Mouse (Mus musculus): ENCODE measurements around the gene Vps26c. TPM values are rescaled to one million over a fixed set of nuclear protein-coding genes. Genes with fewer than 3 reads are reported as not detected.

Vps26c gene
- polyA plus RNA-seq, 1 experiment from 2014 or later: 42.3 TPM

- Histone ChIP-seq H3K4me2 (ENCODE audit: low read length) (no peak overlapping the region), H3K27ac (no peak overlapping the region), H3K27me3 (ENCODE audit: insufficient read depth, low read length) (no peaks in the 10 kb centered on the region), H3K9ac (ENCODE audit: low read depth, low read length) (no peak overlapping the region), H3K36me3 (ENCODE audit: insufficient read depth, low read length) (no peaks in the 10 kb centered on the region), H3K4me1 (replicated peaks; ENCODE audit: insufficient read depth, low read length) (no peaks in the 10 kb centered on the region), H3K4me3 (replicated peaks; ENCODE audit: low read depth, low read length) (no peak overlapping the region), H3K9me3 (replicated peaks; ENCODE audit: low read length) (no peaks in the 10 kb centered on the region)
- 43% methylated on average over 8 of the region's 8 CpGs for WGBS
- ATAC-seq (replicated peaks; ENCODE audit: low FRiP score, low read depth) (no peak), DNase-seq (ENCODE audit: low spot score) (no peak)
- no peak for TF ChIP-seq CTCF (IDR thresholded peaks at IDR 0.05; ENCODE audit: low read depth)
Observed at GRCm38 (mm10) chr16:94566124-94566523, 39.5 kb upstream of the Vps26c start.

GRCm38 (mm10) chr16:94560618-94561017, 34.0 kb upstream of the Vps26c start:
- Histone ChIP-seq H3K4me3 (replicated peaks; ENCODE audit: low read depth, low read length) (no peak overlapping the region), H3K4me2 (ENCODE audit: low read length) (no peak overlapping the region), H3K27ac (0 out of 2 replicates have a peak overlapping the region, but pooled peaks have one; percentile 19), H3K9me3 (replicated peaks; ENCODE audit: low read length) (no peaks in the 10 kb centered on the region), H3K27me3 (ENCODE audit: insufficient read depth, low read length) (no peaks in the 10 kb centered on the region), H3K4me1 (replicated peaks; ENCODE audit: insufficient read depth, low read length) (no peaks in the 10 kb centered on the region), H3K36me3 (ENCODE audit: insufficient read depth, low read length) (no peaks in the 10 kb centered on the region), H3K9ac (ENCODE audit: low read depth, low read length) (no peak overlapping the region)
- no peak for DNase-seq (ENCODE audit: low spot score)
- no peak for TF ChIP-seq CTCF (IDR thresholded peaks at IDR 0.05; ENCODE audit: low read depth)
- 63% methylated on average over 5 of the region's 5 CpGs for WGBS
- ATAC-seq (replicated peaks; ENCODE audit: low FRiP score, low read depth): no peak

- no peak overlapping the region for H3K4me3 ChIP-seq (replicated peaks; ENCODE audit: low read depth, low read length)
- WGBS: 52% methylated on average over 7 of the region's 7 CpGs
Observed at GRCm38 (mm10) chr16:94559782-94560181, 33.2 kb upstream of the Vps26c start.

GRCm38 (mm10) chr16:94559282-94559681, 32.7 kb upstream of the Vps26c start:
- no peaks in the 10 kb centered on the region for H3K36me3 ChIP-seq (ENCODE audit: insufficient read depth, low read length)
- 29% methylated on average over 7 of the region's 7 CpGs for WGBS
- peak overlapping the region; percentile 32; the same call in 1 of the 2 replicates for H3K27ac ChIP-seq
- no peak overlapping the region for H3K4me3 ChIP-seq (replicated peaks; ENCODE audit: low read depth, low read length)
- no peaks in the 10 kb centered on the region for H3K27me3 ChIP-seq (ENCODE audit: insufficient read depth, low read length)
- peak overlapping the region; percentile 1; the same call in 1 of the 2 replicates for H3K4me2 ChIP-seq (ENCODE audit: low read length)
- no peak for TF ChIP-seq CTCF (IDR thresholded peaks at IDR 0.05; ENCODE audit: low read depth)
- ATAC-seq (replicated peaks; ENCODE audit: low FRiP score, low read depth): no peak
- no peaks in the 10 kb centered on the region for H3K9me3 ChIP-seq (replicated peaks; ENCODE audit: low read length)
- H3K4me1 ChIP-seq (replicated peaks; ENCODE audit: insufficient read depth, low read length): no peaks in the 10 kb centered on the region
- peak; percentile 52 for DNase-seq (ENCODE audit: low spot score)
- no peak overlapping the region for H3K9ac ChIP-seq (ENCODE audit: low read depth, low read length)

More at GRCm38 (mm10) chr16:94559782-94560181, 33.2 kb upstream of the Vps26c start:
- peak overlapping the region; percentile 32; the same call in 1 of the 2 replicates for H3K27ac ChIP-seq
- no peaks in the 10 kb centered on the region for H3K36me3 ChIP-seq (ENCODE audit: insufficient read depth, low read length)
- DNase-seq (ENCODE audit: low spot score): no peak
- H3K27me3 ChIP-seq (ENCODE audit: insufficient read depth, low read length): no peaks in the 10 kb centered on the region
- no peak for TF ChIP-seq CTCF (IDR thresholded peaks at IDR 0.05; ENCODE audit: low read depth)
- no peak overlapping the region for H3K9ac ChIP-seq (ENCODE audit: low read depth, low read length)
- H3K9me3 ChIP-seq (replicated peaks; ENCODE audit: low read length): no peaks in the 10 kb centered on the region
- no peaks in the 10 kb centered on the region for H3K4me1 ChIP-seq (replicated peaks; ENCODE audit: insufficient read depth, low read length)
- ATAC-seq (replicated peaks; ENCODE audit: low FRiP score, low read depth): no peak
- 0 out of 2 replicates have a peak overlapping the region, but pooled peaks have one; percentile 1 for H3K4me2 ChIP-seq (ENCODE audit: low read length)

GRCm38 (mm10) chr16:94556228-94556627, 29.6 kb upstream of the Vps26c start:
- no peaks in the 10 kb centered on the region for H3K36me3 ChIP-seq (ENCODE audit: insufficient read depth, low read length)
- DNase-seq (ENCODE audit: low spot score) (no peak), ATAC-seq (replicated peaks; ENCODE audit: low FRiP score, low read depth) (no peak)
- no peak overlapping the region for H3K27ac ChIP-seq
- WGBS: 82% methylated on average over 5 of the region's 5 CpGs
- TF ChIP-seq CTCF (IDR thresholded peaks at IDR 0.05; ENCODE audit: low read depth): no peak
- H3K4me1 ChIP-seq (replicated peaks; ENCODE audit: insufficient read depth, low read length): no peaks in the 10 kb centered on the region
- no peak overlapping the region for H3K9ac ChIP-seq (ENCODE audit: low read depth, low read length)
- no peaks in the 10 kb centered on the region for H3K9me3 ChIP-seq (replicated peaks; ENCODE audit: low read length)
- H3K4me2 ChIP-seq (ENCODE audit: low read length): no peak overlapping the region
- no peaks in the 10 kb centered on the region for H3K27me3 ChIP-seq (ENCODE audit: insufficient read depth, low read length)
- H3K4me3 ChIP-seq (replicated peaks; ENCODE audit: low read depth, low read length): no peak overlapping the region

- Histone ChIP-seq H3K27me3 (ENCODE audit: insufficient read depth, low read length) (no peaks in the 10 kb centered on the region), H3K4me2 (ENCODE audit: low read length) (no peak overlapping the region), H3K9ac (ENCODE audit: low read depth, low read length) (no peak overlapping the region), H3K4me1 (replicated peaks; ENCODE audit: insufficient read depth, low read length) (no peaks in the 10 kb centered on the region), H3K9me3 (replicated peaks; ENCODE audit: low read length) (no peaks in the 10 kb centered on the region), H3K36me3 (ENCODE audit: insufficient read depth, low read length) (no peaks in the 10 kb centered on the region), H3K27ac (no peak overlapping the region), H3K4me3 (replicated peaks; ENCODE audit: low read depth, low read length) (no peak overlapping the region)
- ATAC-seq (replicated peaks; ENCODE audit: low FRiP score, low read depth) (no peak), DNase-seq (ENCODE audit: low spot score) (peak; percentile 24)
- 71% methylated on average over 7 of the region's 7 CpGs for WGBS
- TF ChIP-seq CTCF (IDR thresholded peaks at IDR 0.05; ENCODE audit: low read depth): no peak
Observed at GRCm38 (mm10) chr16:94555346-94555745, 28.7 kb upstream of the Vps26c start.

GRCm38 (mm10) chr16:94551934-94552333, 25.3 kb upstream of the Vps26c start:
- H3K9ac ChIP-seq (ENCODE audit: low read depth, low read length): no peak overlapping the region
- DNase-seq (ENCODE audit: low spot score) (peak; percentile 3), ATAC-seq (replicated peaks; ENCODE audit: low FRiP score, low read depth) (no peak)
- H3K27me3 ChIP-seq (ENCODE audit: insufficient read depth, low read length): no peaks in the 10 kb centered on the region
- no peaks in the 10 kb centered on the region for H3K36me3 ChIP-seq (ENCODE audit: insufficient read depth, low read length)
- H3K27ac ChIP-seq: no peak overlapping the region
- no peak for TF ChIP-seq CTCF (IDR thresholded peaks at IDR 0.05; ENCODE audit: low read depth)
- no peaks in the 10 kb centered on the region for H3K4me1 ChIP-seq (replicated peaks; ENCODE audit: insufficient read depth, low read length)
- no peaks in the 10 kb centered on the region for H3K9me3 ChIP-seq (replicated peaks; ENCODE audit: low read length)
- no peak overlapping the region for H3K4me2 ChIP-seq (ENCODE audit: low read length)
- no peak overlapping the region for H3K4me3 ChIP-seq (replicated peaks; ENCODE audit: low read depth, low read length)
